Mouse (Mus musculus): ENCODE data around the gene Zup1. TPM values are rescaled to one million over a fixed set of nuclear protein-coding genes. Genes with fewer than 3 reads are reported as not detected.

Zup1 gene
- 0.50 and 0.74 TPM in 2 replicates for polyA plus RNA-seq (2012; rRNA removed)

DNA sequence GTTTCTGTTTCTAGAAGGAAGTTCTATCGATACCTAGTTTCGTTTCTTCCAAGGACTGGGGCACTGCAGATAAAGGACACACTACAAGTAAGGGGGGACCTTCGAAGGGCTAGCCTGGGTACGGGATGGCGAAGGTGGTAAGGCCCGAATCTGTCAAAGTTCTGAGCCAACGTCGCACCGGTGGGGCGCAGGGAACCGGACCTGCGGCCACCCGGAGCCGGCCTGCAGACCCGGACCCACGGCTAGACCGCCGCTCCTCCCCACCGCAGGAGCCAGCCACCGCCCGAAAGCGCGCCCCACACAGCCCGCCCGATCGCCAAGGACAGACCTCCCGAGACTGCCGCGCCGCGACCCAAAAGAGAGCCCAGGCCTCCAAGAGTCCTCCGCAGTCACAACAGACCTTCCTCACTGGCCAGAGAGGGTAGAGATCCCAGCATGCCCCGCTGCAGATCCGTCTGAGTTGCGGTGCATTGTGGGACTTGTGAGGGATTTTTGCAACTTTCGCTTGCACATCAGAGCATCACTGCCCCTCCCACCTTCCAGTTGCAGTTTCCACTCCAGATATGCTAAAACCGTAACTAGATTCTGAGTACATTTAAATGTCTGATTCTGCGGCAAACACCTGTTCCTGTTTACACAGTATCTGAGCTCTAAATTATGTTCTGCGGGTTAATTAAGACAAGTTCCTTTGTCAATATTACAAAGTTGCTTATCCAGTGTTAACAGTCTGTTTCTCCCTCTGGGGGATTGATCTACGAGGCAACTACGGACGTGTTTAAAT is at the start of gene Zup1:
Gene Zup1, minus strand, starts transcription at position 467 of the 781 bp plus-strand sequence.

DNA sequence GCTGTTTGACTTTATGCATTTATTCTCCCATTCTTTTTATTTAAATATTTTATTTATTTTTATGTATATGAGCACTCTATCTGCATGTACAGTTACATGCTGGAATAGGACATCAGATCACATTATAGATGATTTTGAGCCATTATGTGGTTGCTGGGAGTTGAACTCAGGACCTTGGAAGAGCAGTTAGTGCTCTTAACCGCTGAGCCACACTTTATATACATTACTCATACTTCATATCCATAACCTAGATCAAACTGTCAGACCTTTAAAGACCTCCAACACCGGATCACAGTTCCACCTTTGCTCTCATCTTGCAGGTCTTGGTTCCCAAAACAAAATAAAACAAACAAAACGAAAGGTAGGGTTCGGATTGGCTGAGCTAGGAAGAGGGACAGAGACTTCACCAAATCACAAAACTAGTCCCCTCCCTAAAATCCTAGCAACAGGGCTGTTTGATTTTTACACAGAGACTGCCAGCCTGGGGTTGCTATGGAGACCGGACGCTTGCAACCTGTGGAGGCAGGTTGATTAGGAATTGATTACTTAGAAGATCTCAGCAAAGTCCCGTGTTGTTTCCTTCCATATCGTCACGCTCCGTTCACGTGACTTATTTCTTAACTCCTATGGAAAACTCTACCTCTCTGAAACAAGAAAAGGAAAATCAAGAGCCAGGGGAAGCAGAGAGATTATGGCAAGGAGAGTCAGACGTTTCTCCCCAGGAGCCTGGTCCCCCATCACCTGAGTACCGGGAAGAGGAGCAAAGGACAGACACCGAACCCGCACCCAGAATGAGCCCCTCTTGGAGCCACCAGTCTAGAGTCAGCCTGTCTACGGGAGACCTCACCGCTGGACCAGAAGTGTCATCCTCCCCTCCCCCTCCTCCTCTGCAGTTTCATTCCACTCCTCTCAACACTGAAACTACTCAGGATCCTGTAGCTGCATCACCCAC is 46.3 kb downstream of the Zup1 start, which contains the start of gene Rsph4a:
Gene Rsph4a, plus strand, starts transcription at position 582 of the 952 bp plus-strand sequence.

Other genes starting within 250 kb of the Zup1 start
- gene Sult3a2, start 164.6 kb downstream of the Zup1 start, polyA plus RNA-seq (2012; rRNA removed) = not detected in 2 replicates
- not detected in 2 replicates for gene Sult3a1, start 93.5 kb downstream of the Zup1 start, polyA plus RNA-seq (2012; rRNA removed)
- not detected in 2 replicates for gene Rsph4a, start 46.2 kb downstream of the Zup1 start, polyA plus RNA-seq (2012; rRNA removed)
- 21.0 and 51.3 TPM in 2 replicates for gene Rwdd1, start 68.4 kb upstream of the Zup1 start, polyA plus RNA-seq (2012; rRNA removed)
- not detected in 2 replicates for gene Trappc3l, start 86.3 kb upstream of the Zup1 start, polyA plus RNA-seq (2012; rRNA removed)
- gene Calhm4, start 93.0 kb upstream of the Zup1 start, polyA plus RNA-seq (2012; rRNA removed) = not detected in 2 replicates
- 0.13 and 0.16 TPM in 2 replicates for gene Calhm5, start 145.2 kb upstream of the Zup1 start, polyA plus RNA-seq (2012; rRNA removed)
- 0.36 and 0.66 TPM in 2 replicates for gene Calhm6, start 176.7 kb upstream of the Zup1 start, polyA plus RNA-seq (2012; rRNA removed)

Data from stomach, adult 2 months (tissue).